Mouse (Mus musculus): ENCODE results near the gene Fezf1. TPM values are rescaled to one million over a fixed set of nuclear protein-coding genes. Genes with fewer than 3 reads are reported as not detected.

Gene Fezf1
- polyA plus RNA-seq, 1 experiment from 2014 or later: not detected

DNA sequence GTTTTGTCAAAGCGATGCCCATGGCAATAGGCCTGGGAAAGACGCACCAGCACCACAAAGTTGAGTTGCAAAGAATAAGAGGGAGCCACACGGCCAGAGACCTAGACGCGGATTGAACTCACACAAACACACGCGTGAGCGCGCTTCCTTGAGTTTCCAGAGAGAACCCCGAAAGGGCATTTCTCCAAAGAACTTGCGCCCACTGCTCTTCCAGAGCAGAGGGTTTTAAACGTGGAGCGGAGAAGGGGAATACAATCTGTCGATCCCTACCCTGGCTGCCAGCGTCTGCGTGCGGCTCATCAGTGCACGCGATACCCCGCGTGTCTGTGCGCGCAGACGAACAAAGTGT lies 865 bp upstream of the Fezf1 start:
- peak overlapping the region; percentile 44; the same call in 1 of the 2 replicates for H3K4me2 ChIP-seq (replicated peaks; ENCODE audit: low read depth)
- H3K27me3 ChIP-seq (replicated peaks; ENCODE audit: control insufficient read depth, insufficient read depth, low read length): peaks cover 93% of the 10 kb centered on the region
- no peak for ATAC-seq
- no peak for TF ChIP-seq CTCF (IDR thresholded peaks at IDR 0.05; ENCODE audit: low read depth)
- no peaks in the 10 kb centered on the region for H3K36me3 ChIP-seq (ENCODE audit: control insufficient read depth, insufficient read depth)
- H3K9ac ChIP-seq (ENCODE audit: low read depth, low read length): no peak overlapping the region
- WGBS: 1% methylated on average over 24 of the region's 24 CpGs
- no peaks in the 10 kb centered on the region for H3K9me3 ChIP-seq (ENCODE audit: control insufficient read depth)
- no peak overlapping the region for H3K27ac ChIP-seq (ENCODE audit: low read depth, low read length)
- H3K4me3 ChIP-seq (ENCODE audit: low read depth, low read length): no peak overlapping the region
- no peaks in the 10 kb centered on the region for H3K4me1 ChIP-seq (replicated peaks; ENCODE audit: control insufficient read depth, insufficient read depth, low read length)

DNA sequence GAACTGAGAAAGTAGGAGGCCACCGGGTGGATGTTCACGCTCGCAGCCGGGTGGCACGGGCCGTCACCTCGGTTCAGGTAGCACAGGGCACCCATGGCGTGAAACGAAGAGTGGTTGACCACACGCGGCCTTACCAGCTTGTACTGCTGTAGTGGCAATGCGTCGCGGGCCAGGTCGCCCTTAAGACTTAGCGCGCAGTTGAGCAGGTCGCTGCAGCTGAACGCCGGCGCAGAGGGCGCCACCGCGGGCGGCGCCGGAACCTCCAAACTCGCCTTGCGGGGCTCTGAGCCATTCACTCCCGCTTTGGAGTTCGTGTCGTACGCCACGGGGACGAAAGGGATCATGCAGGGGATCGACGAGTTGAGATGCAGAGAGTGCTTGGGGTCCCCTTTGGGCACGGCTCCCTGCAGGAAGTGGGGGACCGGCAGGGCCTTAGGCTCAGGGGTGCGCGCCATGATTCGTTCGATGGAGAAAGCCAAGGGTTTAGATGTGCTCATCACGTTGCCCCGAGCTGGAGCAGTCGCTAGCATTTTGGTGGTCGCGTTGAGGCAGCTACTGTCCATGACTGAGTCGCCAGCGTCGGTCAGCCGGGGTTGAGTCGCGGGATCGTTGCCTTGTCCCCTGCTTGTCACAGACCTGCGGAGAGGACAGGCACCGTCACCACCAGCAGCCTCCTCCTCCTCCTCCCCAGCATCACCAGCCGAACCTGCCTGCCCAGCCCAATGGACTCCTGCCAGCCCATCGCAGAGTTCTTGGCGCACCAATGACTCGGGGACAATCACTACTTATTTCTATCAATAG lies 450 bp downstream of the Fezf1 start:
- peak overlapping the region; percentile 37 for H3K4me2 ChIP-seq (replicated peaks; ENCODE audit: low read depth)
- ATAC-seq: no peak
- 0 out of 2 replicates have a peak overlapping the region, but pooled peaks have one; percentile 5 for H3K4me3 ChIP-seq (ENCODE audit: low read depth, low read length)
- H3K4me1 ChIP-seq (replicated peaks; ENCODE audit: control insufficient read depth, insufficient read depth, low read length): no peaks in the 10 kb centered on the region
- no peaks in the 10 kb centered on the region for H3K9me3 ChIP-seq (ENCODE audit: control insufficient read depth)
- H3K36me3 ChIP-seq (ENCODE audit: control insufficient read depth, insufficient read depth): no peaks in the 10 kb centered on the region
- peaks cover 92% of the 10 kb centered on the region for H3K27me3 ChIP-seq (replicated peaks; ENCODE audit: control insufficient read depth, insufficient read depth, low read length)
- no peak overlapping the region for H3K9ac ChIP-seq (ENCODE audit: low read depth, low read length)
- no peak overlapping the region for H3K27ac ChIP-seq (ENCODE audit: low read depth, low read length)
- under 1% methylated on average over 61 of the region's 61 CpGs for WGBS
- no peak for TF ChIP-seq CTCF (IDR thresholded peaks at IDR 0.05; ENCODE audit: low read depth)

DNA sequence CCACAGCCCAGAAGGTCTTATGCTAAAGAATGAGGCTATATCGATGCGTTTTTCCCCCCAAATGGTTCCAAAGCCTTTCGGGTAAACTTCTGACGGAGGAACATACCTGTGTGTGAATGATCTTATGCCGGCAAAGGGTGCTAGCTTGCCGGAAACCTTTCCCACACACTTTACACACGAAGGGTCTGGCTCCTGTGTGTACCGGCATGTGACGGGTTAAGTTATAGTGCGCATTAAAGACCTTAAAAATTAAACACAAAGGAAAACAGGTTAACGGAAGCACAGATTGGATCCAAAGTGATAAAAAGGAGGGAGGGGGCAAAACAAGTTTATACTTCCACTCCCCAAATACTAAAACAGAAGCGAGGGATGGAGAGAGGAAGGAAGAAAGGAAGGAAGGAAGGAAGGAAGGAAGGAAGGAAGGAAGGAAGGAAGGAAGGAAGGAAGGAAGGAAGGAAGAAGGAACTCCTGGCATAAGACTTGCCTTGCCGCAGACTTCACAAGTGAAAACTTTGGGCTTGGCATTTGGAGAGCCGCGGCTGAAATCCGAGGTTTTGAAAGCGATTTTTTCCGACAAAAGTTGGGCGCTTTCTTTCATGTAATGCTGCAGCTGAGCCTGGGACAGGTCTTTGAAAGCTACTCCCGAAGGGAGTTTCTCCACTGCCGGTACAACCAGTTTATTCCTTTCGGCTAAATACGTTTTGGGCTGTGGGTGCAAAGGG lies 1.2 kb downstream of the Fezf1 start:
- no peak for ATAC-seq
- H3K9me3 ChIP-seq (ENCODE audit: control insufficient read depth): no peaks in the 10 kb centered on the region
- no peaks in the 10 kb centered on the region for H3K36me3 ChIP-seq (ENCODE audit: control insufficient read depth, insufficient read depth)
- H3K27ac ChIP-seq (ENCODE audit: low read depth, low read length): no peak overlapping the region
- TF ChIP-seq CTCF (IDR thresholded peaks at IDR 0.05; ENCODE audit: low read depth): no peak
- no peaks in the 10 kb centered on the region for H3K4me1 ChIP-seq (replicated peaks; ENCODE audit: control insufficient read depth, insufficient read depth, low read length)
- H3K9ac ChIP-seq (ENCODE audit: low read depth, low read length): no peak overlapping the region
- peaks cover 89% of the 10 kb centered on the region for H3K27me3 ChIP-seq (replicated peaks; ENCODE audit: control insufficient read depth, insufficient read depth, low read length)
- 1% methylated on average over 23 of the region's 23 CpGs for WGBS
- no peak overlapping the region for H3K4me2 ChIP-seq (replicated peaks; ENCODE audit: low read depth)
- H3K4me3 ChIP-seq (ENCODE audit: low read depth, low read length): no peak overlapping the region

DNA sequence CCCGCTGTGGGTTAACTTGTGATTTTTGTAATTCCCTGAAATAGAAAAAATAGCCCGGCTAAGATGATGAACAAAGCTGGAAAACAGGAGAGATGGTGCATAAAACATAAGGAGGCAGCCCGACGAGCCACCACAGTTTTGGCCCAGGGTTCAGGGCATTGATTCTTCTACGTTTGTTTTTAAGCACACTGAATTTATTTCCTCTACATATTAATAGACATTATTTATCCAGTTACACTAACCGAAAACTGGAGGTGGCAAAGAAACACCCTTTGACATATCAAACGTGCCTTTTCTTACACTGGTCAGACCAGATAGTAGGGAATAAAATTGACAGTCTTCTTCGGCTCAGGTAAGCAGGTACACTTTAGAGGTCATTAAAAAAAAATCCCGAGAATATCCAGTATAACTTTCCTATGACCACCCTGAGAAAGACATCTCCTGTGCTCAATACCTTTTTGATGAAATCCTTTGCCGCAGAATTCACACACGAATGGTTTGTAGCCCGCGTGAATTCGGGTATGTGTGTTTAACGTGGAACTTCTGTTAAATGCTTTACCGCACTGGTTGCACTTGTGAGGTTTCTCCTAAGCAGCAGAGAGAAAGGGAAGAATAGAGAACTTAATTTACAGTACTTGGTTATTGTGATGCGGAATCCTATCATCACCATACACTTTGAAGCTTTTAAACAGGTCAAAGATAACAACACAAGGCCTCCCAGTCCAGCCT lies 1.9 kb downstream of the Fezf1 start:
- Histone ChIP-seq H3K36me3 (ENCODE audit: control insufficient read depth, insufficient read depth) (no peaks in the 10 kb centered on the region), H3K4me2 (replicated peaks; ENCODE audit: low read depth) (no peak overlapping the region), H3K4me1 (replicated peaks; ENCODE audit: control insufficient read depth, insufficient read depth, low read length) (no peaks in the 10 kb centered on the region), H3K4me3 (ENCODE audit: low read depth, low read length) (no peak overlapping the region), H3K27ac (ENCODE audit: low read depth, low read length) (no peak overlapping the region), H3K9me3 (ENCODE audit: control insufficient read depth) (no peaks in the 10 kb centered on the region), H3K9ac (ENCODE audit: low read depth, low read length) (no peak overlapping the region), H3K27me3 (replicated peaks; ENCODE audit: control insufficient read depth, insufficient read depth, low read length) (peaks cover 91% of the 10 kb centered on the region)
- no peak for ATAC-seq
- WGBS: 3% methylated on average over 17 of the region's 17 CpGs
- TF ChIP-seq CTCF (IDR thresholded peaks at IDR 0.05; ENCODE audit: low read depth): no peak

DNA sequence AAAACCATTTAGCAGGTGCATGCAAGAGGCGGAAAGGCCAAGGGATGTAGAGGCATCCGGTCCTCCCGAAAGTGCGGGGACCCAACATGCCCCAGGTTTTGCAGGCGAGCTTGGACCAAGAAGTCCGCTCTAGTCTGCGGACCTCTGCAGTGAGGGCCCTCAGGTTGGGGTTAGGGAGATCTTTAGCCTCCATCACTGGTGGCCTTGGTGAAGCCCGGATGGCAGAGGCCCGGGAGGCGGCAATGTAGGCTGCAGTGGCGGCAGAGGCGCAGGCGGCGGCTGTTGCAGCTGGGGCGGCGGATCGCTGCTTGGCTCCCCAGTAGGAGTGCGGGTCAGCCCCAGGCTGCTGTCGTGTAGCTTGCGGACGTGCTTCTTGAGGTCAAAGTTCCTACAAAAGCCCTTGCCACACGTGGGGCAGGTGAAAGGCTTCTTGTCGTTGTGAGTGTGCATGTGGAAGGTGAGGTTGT lies 2.6 kb downstream of the Fezf1 start:
- no peak overlapping the region for H3K4me2 ChIP-seq (replicated peaks; ENCODE audit: low read depth)
- no peak for ATAC-seq
- no peaks in the 10 kb centered on the region for H3K9me3 ChIP-seq (ENCODE audit: control insufficient read depth)
- no peaks in the 10 kb centered on the region for H3K36me3 ChIP-seq (ENCODE audit: control insufficient read depth, insufficient read depth)
- WGBS: 2% methylated on average over 23 of the region's 23 CpGs
- no peak overlapping the region for H3K9ac ChIP-seq (ENCODE audit: low read depth, low read length)
- TF ChIP-seq CTCF (IDR thresholded peaks at IDR 0.05; ENCODE audit: low read depth): no peak
- peaks cover 88% of the 10 kb centered on the region for H3K27me3 ChIP-seq (replicated peaks; ENCODE audit: control insufficient read depth, insufficient read depth, low read length)
- H3K27ac ChIP-seq (ENCODE audit: low read depth, low read length): no peak overlapping the region
- no peak overlapping the region for H3K4me3 ChIP-seq (ENCODE audit: low read depth, low read length)
- H3K4me1 ChIP-seq (replicated peaks; ENCODE audit: control insufficient read depth, insufficient read depth, low read length): no peaks in the 10 kb centered on the region

DNA sequence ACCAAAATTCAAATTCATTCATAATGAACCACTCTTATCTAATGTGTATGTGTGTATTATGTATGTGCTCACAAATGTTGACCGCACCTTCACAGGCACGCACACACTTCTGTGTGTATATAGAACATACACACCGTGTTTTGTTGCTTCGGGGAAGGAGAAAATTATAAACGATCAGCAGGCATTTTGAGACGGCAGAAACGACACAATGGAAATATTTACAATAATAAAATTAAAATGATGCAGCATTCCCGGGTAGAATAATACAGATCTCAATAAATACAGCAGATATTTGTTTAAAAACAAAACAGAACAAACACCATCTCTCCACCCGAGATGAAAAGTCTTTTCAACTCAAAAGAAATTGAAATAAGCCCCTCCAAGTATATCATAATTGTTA lies 3.0 kb downstream of the Fezf1 start:
- no peak for TF ChIP-seq CTCF (IDR thresholded peaks at IDR 0.05; ENCODE audit: low read depth)
- no peak overlapping the region for H3K9ac ChIP-seq (ENCODE audit: low read depth, low read length)

More for the DNA sequence above, 3.0 kb downstream of the Fezf1 start:
- Histone ChIP-seq H3K9me3 (ENCODE audit: control insufficient read depth) (no peaks in the 10 kb centered on the region), H3K4me2 (replicated peaks; ENCODE audit: low read depth) (no peak overlapping the region), H3K27ac (ENCODE audit: low read depth, low read length) (no peak overlapping the region), H3K4me1 (replicated peaks; ENCODE audit: control insufficient read depth, insufficient read depth, low read length) (no peaks in the 10 kb centered on the region), H3K36me3 (ENCODE audit: control insufficient read depth, insufficient read depth) (no peaks in the 10 kb centered on the region), H3K27me3 (replicated peaks; ENCODE audit: control insufficient read depth, insufficient read depth, low read length) (peaks cover 84% of the 10 kb centered on the region), H3K4me3 (ENCODE audit: low read depth, low read length) (no peak overlapping the region)
- ATAC-seq: no peak
- 20% methylated on average over 9 of the region's 9 CpGs for WGBS
